Mouse (Mus musculus): ENCODE results near the gene Suox.

- TF ChIP-seq POLR2A (IDR thresholded peaks at IDR 0.05; ENCODE audit: borderline replicate concordance, low read depth, low read length) (no peak), CTCF (IDR thresholded peaks at IDR 0.05; ENCODE audit: low read depth, low read length) (no peak)
Measured at GRCm38 (mm10) chr10:128695992-128696807, 22.3 kb upstream of the Suox start, which contains the start of gene Rab5b.

All from bone marrow macrophage, adult 2 months (primary cell).